Comparison of ENCODE assay signal across 17 mouse cellular contexts in genomic region chr7:29327087-29327486, GRCm38 (mm10). TPM values are rescaled to one million over a fixed set of nuclear protein-coding genes. Genes with fewer than 3 reads are reported as not detected.
A peak's percentile ranks its signal among the peaks of the same experiment; 100 is the strongest.
DNase-seq lines count a peak whose midpoint lies in the region; TF ChIP-seq lines count a peak whose summit lies in the region.
"Had no signal": no experiment of that assay in that cellular context is flagged by ENCODE, and none has a peak within 500 bp of the region (broad histone marks: within the 10 kb centered on the region; RNA-seq: fewer than 3 reads in every experiment).

No protein-coding gene starts in this region.

- no peak for TF ChIP-seq CTCF in layer of hippocampus, adult 2 months (conservative IDR thresholded peaks at IDR 0.05)

- peak overlapping the region; percentile 88 for H3K27ac ChIP-seq in layer of hippocampus, adult 2 months

- no peak for DNase-seq in layer of hippocampus, adult 2 months (ENCODE audit: low spot score in 2 of 2)
- DNase-seq in layer of hippocampus, adult 9-11 months, result no peak
- DNase-seq in brain, adult 2 months (ENCODE audit: low read depth, low spot score), result peak; percentile 64
- no peak for DNase-seq in right cerebral cortex, postnatal 25 days
- DNase-seq: adrenal gland, adult 2 months; adrenal gland, adult 8-10 months; adrenal gland, postnatal 10 days; adrenal gland, postnatal 14 days; adrenal gland, postnatal 25 days; adrenal gland, postnatal 36 days; B cell, adult 2 months; cerebellum, adult 11 months; cerebellum, adult 11-12 months; cerebellum, adult 18-20 months; cerebellum, adult 2 months had no signal

- no peak overlapping the region for H3K4me3 ChIP-seq in layer of hippocampus, adult 2 months

RNA-seq across cellular contexts. Expression of gene Dpf1, which starts 23.3 kb away (rescaled TPM):
- 100 to 1,000 TPM; 106 to 113 TPM for total RNA-seq in layer of hippocampus, adult 2 months (2021)

RNA-seq across cellular contexts. Expression of gene Ppp1r14a, which starts 38.0 kb away (rescaled TPM):
- total RNA-seq in layer of hippocampus, adult 2 months (2021), result 10 to 100 TPM; 20.8 to 21.6 TPM
- total RNA-seq: CH12.LX, G1E had no signal

RNA-seq across cellular contexts. Expression of gene Spint2, which starts 45.4 kb away (rescaled TPM):
- 10 to 100 TPM; 18.3 to 21.7 TPM for total RNA-seq in layer of hippocampus, adult 2 months (2021)
